Mouse (Mus musculus) heart, embryonic 15.5 days (tissue): Measurements from ENCODE around the gene Fbxw10. TPM values are rescaled to one million over a fixed set of nuclear protein-coding genes. Genes with fewer than 3 reads are reported as not detected.
A peak's percentile ranks its signal among the peaks of the same experiment; 100 is the strongest.

ENCODE experiments used
- ATAC-seq: fragments of 200-750 bp; cut with Nextera tagmentation; replicated peaks from 2 replicates; pipeline ENCODE4 v1.8.0; 2017; ENCODE audit warnings: low read depth, moderate TSS enrichment; ENCODE audit not compliant: insufficient number of reproducible peaks, insufficient read depth, low FRiP score
- H3K27ac ChIP-seq: fragments of 300-500 bp; sonication (generic); 2 replicates; pipeline ENCODE4 v1.5.1; 2015; ENCODE audit warnings: mild to moderate bottlenecking, inconsistent platforms
- H3K27me3 ChIP-seq: fragments of 300-500 bp; sonication (generic); 2 replicates; pipeline ENCODE4 v1.6.1; 2015; ENCODE audit warnings: inconsistent platforms
- H3K36me3 ChIP-seq: fragments of 300-500 bp; sonication (generic); 2 replicates; pipeline ENCODE4 v1.6.1; 2015; ENCODE audit warnings: mild to moderate bottlenecking, inconsistent platforms
- H3K4me1 ChIP-seq: fragments of 300-500 bp; sonication (generic); replicated peaks from 2 replicates; pipeline ENCODE4 v1.6.1; 2015; ENCODE audit warnings: inconsistent platforms
- H3K4me2 ChIP-seq: fragments of 300-500 bp; sonication (generic); 2 replicates; pipeline ENCODE4 v1.6.1; 2015; ENCODE audit warnings: inconsistent platforms, mild to moderate bottlenecking, moderate library complexity
- H3K4me3 ChIP-seq: fragments of 300-500 bp; sonication (generic); 2 replicates; pipeline ENCODE4 v1.5.1; 2015; ENCODE audit warnings: mild to moderate bottlenecking, inconsistent platforms
- H3K9ac ChIP-seq: fragments of 300-500 bp; sonication (generic); 2 replicates; pipeline ENCODE4 v1.6.1; 2015; ENCODE audit warnings: mild to moderate bottlenecking, inconsistent platforms
- H3K9me3 ChIP-seq: fragments of 300-500 bp; sonication (generic); replicated peaks from 2 replicates; pipeline ENCODE4 v1.6.1; 2016; ENCODE audit warnings: inconsistent platforms
- WGBS: fragments of 180-500 bp; shearing (Covaris S2); methylation state at CpG from one replicate; pipeline ENCODE4 v1.1.7; 2015; ENCODE audit warnings: mixed read lengths; 5-methylcytosine and 5-hydroxymethylcytosine counted together
- polyA plus RNA-seq: library from polyadenylated mRNA; unstranded; fragments of >200 nt; fragmentation: Nextera tagmentation; extraction: Ambion mirVana; gene quantifications from 2 replicates; pipeline ENCODE4 v1.2.1, GENCODE M21; 2015

The Fbxw10 gene
- polyA plus RNA-seq, 1 experiment from 2014 or later, result 0.20 TPM

DNA sequence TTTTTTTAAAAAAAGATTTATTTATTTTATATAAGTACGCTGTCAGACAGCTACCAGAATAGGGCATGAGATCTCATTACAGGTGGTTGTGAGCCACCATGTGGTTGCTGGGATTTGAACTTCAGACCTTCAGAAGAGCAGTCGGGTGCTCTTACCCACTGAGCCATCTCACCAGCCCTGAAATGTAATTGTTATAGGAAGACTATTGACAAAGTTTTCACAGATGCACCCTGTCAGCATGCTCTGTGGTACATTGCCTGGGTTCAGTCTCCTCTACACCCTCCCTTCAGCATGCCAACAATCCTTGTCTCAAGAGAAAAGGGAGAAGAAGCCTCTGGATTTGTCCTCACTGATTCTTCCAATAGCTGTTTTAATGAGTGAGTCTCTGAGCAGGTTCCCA, 66.3 kb downstream of the Fbxw10 start:
- no peak for ATAC-seq
- H3K4me2 ChIP-seq, result no peak overlapping the region
- no peaks in the 10 kb centered on the region for H3K27me3 ChIP-seq
- no peak overlapping the region for H3K9ac ChIP-seq
- no peaks in the 10 kb centered on the region for H3K36me3 ChIP-seq
- H3K9me3 ChIP-seq, result no peaks in the 10 kb centered on the region
- no peak overlapping the region for H3K27ac ChIP-seq
- WGBS, result 82% methylated on average over 2 of the region's 2 CpGs
- H3K4me1 ChIP-seq, result peaks cover 4% of the 10 kb centered on the region; the same call in 1 of the 2 replicates
- H3K4me3 ChIP-seq, result no peak overlapping the region

DNA sequence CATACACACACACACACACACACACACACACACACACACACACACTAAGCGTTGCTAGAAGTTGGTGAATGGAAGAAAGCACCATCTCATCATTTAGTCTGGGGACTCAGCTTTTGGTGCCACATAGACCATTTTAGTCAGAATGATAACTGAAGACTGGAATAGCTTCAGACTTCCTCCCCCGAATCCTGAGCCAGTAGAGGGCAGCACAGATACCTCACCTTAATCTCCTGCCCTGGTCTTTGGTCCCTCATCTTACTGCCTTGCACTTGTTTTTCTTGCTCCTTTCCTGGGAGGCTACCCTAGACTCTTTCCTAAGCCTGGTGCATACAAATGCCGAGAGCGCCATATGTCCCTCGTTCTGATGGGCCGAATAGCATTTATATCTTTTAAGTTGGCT, 67.7 kb downstream of the Fbxw10 start:
- no peaks in the 10 kb centered on the region for H3K9me3 ChIP-seq
- H3K4me3 ChIP-seq, result no peak overlapping the region
- H3K27ac ChIP-seq, result no peak overlapping the region
- H3K4me1 ChIP-seq, result peaks cover 4% of the 10 kb centered on the region; the same call in 1 of the 2 replicates
- WGBS, result 56% methylated on average over 6 of the region's 6 CpGs
- H3K9ac ChIP-seq, result no peak overlapping the region
- no peaks in the 10 kb centered on the region for H3K36me3 ChIP-seq
- ATAC-seq, result no peak
- H3K27me3 ChIP-seq, result no peaks in the 10 kb centered on the region
- no peak overlapping the region for H3K4me2 ChIP-seq

DNA sequence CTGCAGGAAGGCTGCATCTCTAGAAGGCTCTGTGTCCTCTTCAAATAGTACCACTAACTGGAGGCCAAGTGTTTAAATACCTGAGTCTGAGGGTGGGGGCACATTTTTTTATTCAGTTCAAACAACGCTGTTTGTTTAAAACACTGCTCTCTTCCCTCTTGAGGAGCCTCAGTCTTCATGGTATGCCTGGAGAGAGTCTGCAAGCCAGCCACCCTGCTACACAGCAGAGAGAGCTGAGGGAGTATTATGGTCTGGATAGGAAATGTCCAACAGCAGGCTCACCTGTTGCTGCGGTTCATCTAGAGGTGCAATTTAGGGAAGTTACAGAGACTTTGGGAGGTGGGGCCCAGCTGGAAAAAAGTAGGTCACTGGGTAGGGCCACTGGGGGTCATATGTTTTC, 68.6 kb downstream of the Fbxw10 start:
- 75% methylated on average over 2 of the region's 2 CpGs for WGBS
- Histone ChIP-seq H3K4me2 (no peak overlapping the region), H3K9ac (no peak overlapping the region), H3K4me1 (peaks cover 4% of the 10 kb centered on the region; the same call in 1 of the 2 replicates), H3K9me3 (no peaks in the 10 kb centered on the region), H3K27me3 (no peaks in the 10 kb centered on the region), H3K4me3 (no peak overlapping the region), H3K36me3 (no peaks in the 10 kb centered on the region), H3K27ac (no peak overlapping the region)
- ATAC-seq, result no peak

GRCm38 (mm10) chr11:62916765-62917164, 69.9 kb downstream of the Fbxw10 start:
- H3K27ac ChIP-seq, result no peak overlapping the region
- no peak overlapping the region for H3K4me2 ChIP-seq
- H3K27me3 ChIP-seq, result no peaks in the 10 kb centered on the region
- H3K9ac ChIP-seq, result no peak overlapping the region
- WGBS, result 17% methylated on average over 2 of the region's 2 CpGs
- no peaks in the 10 kb centered on the region for H3K9me3 ChIP-seq
- no peaks in the 10 kb centered on the region for H3K36me3 ChIP-seq
- ATAC-seq, result no peak
- peaks cover 6% of the 10 kb centered on the region for H3K4me1 ChIP-seq
- no peak overlapping the region for H3K4me3 ChIP-seq

GRCm38 (mm10) chr11:62919946-62920742, 73.3 kb downstream of the Fbxw10 start:
- no peaks in the 10 kb centered on the region for H3K9me3 ChIP-seq
- ATAC-seq, result no peak
- H3K27ac ChIP-seq, result peak overlapping the region; percentile 65
- H3K9ac ChIP-seq, result no peak overlapping the region
- peaks cover 12% of the 10 kb centered on the region for H3K4me1 ChIP-seq
- H3K27me3 ChIP-seq, result no peaks in the 10 kb centered on the region
- no peak overlapping the region for H3K4me3 ChIP-seq
- no peak overlapping the region; the same call in 1 of the 2 replicates for H3K4me2 ChIP-seq
- H3K36me3 ChIP-seq, result no peaks in the 10 kb centered on the region
- 58% methylated on average over 6 of the region's 6 CpGs for WGBS

GRCm38 (mm10) chr11:62920743-62921050, 73.8 kb downstream of the Fbxw10 start:
- no peak for ATAC-seq
- H3K4me3 ChIP-seq, result peak overlapping the region; percentile 39
- H3K9ac ChIP-seq, result no peak overlapping the region

GRCm38 (mm10) chr11:62921052-62921977, 74.4 kb downstream of the Fbxw10 start:
- peak; percentile 88 for ATAC-seq
- peak overlapping the region; percentile 87 for H3K27ac ChIP-seq
- no peaks in the 10 kb centered on the region for H3K9me3 ChIP-seq
- peak overlapping the region; percentile 22; the same call in 1 of the 2 replicates for H3K9ac ChIP-seq
- no peaks in the 10 kb centered on the region for H3K36me3 ChIP-seq
- H3K27me3 ChIP-seq, result no peaks in the 10 kb centered on the region
- 14% methylated on average over 25 of the region's 25 CpGs for WGBS
- H3K4me1 ChIP-seq, result peaks cover 12% of the 10 kb centered on the region
- peak overlapping the region; percentile 39 for H3K4me3 ChIP-seq
- H3K4me2 ChIP-seq, result peak overlapping the region; percentile 67

More at GRCm38 (mm10) chr11:62920743-62921050, 73.8 kb downstream of the Fbxw10 start:
- H3K27ac ChIP-seq, result peak overlapping the region; percentile 65; the same call in 1 of the 2 replicates
- H3K4me1 ChIP-seq, result peaks cover 12% of the 10 kb centered on the region
- no peaks in the 10 kb centered on the region for H3K36me3 ChIP-seq
- no peaks in the 10 kb centered on the region for H3K27me3 ChIP-seq
- no peaks in the 10 kb centered on the region for H3K9me3 ChIP-seq
- H3K4me2 ChIP-seq, result peak overlapping the region; percentile 67
- WGBS, result 15% methylated on average over 6 of the region's 6 CpGs

- no peaks in the 10 kb centered on the region for H3K27me3 ChIP-seq
- ATAC-seq, result no peak
- H3K9ac ChIP-seq, result no peak overlapping the region
- H3K4me2 ChIP-seq, result no peak overlapping the region
- 43% methylated on average over 6 of the region's 6 CpGs for WGBS
- H3K27ac ChIP-seq, result peak overlapping the region; percentile 38; the same call in 1 of the 2 replicates
- H3K4me1 ChIP-seq, result peaks cover 12% of the 10 kb centered on the region
- H3K9me3 ChIP-seq, result no peaks in the 10 kb centered on the region
- H3K36me3 ChIP-seq, result no peaks in the 10 kb centered on the region
- H3K4me3 ChIP-seq, result no peak overlapping the region
These were observed 77.4 kb downstream of the Fbxw10 start for GRCm38 (mm10) chr11:62924091-62924761.

Other genes starting within 250 kb of the Fbxw10 start
- 14.6 and 18.5 TPM in 2 replicates for gene Lrrc75a, start 198.5 kb upstream of the Fbxw10 start, polyA plus RNA-seq
- gene Mmgt2, start 198.4 kb upstream of the Fbxw10 start, polyA plus RNA-seq, result 44.7 and 49.1 TPM in 2 replicates
- gene Zfp287, start 115.2 kb upstream of the Fbxw10 start, polyA plus RNA-seq, result 4.6 and 5.1 TPM in 2 replicates
- not detected in 2 replicates for gene Gm10428, start 94.0 kb upstream of the Fbxw10 start, polyA plus RNA-seq
- 9.3 and 10.8 TPM in 2 replicates for gene Zfp286, start 57.6 kb upstream of the Fbxw10 start, polyA plus RNA-seq
- 4.9 and 8.3 TPM in 2 replicates for gene Trim16, start 26.8 kb upstream of the Fbxw10 start, polyA plus RNA-seq
- 45.8 and 50.1 TPM in 2 replicates for gene Tvp23b, start 32.4 kb downstream of the Fbxw10 start, polyA plus RNA-seq
- gene Cdrt4, start 104.1 kb downstream of the Fbxw10 start, polyA plus RNA-seq, result not detected in 2 replicates
- gene Tekt3, start 214.6 kb downstream of the Fbxw10 start, polyA plus RNA-seq, result not detected in 2 replicates